Mouse (Mus musculus) heart, embryonic 16.5 days (tissue): ENCODE results near the gene Prss23. TPM values are rescaled to one million over a fixed set of nuclear protein-coding genes. Genes with fewer than 3 reads are reported as not detected.

Experiments
- ATAC-seq: fragments of 200-750 bp; cut with Nextera tagmentation; replicated peaks from 2 replicates; pipeline ENCODE4 v1.8.0; 2017; ENCODE audit warnings: moderate number of reproducible peaks; ENCODE audit not compliant: insufficient read depth, low FRiP score; ENCODE audit errors: extremely low read depth
- H3K27ac ChIP-seq: fragments of 300-500 bp; sonication (generic); 2 replicates; pipeline ENCODE4 v1.5.1; 2014; ENCODE audit warnings: mild to moderate bottlenecking, low read length, control low read depth, moderate library complexity
- H3K27me3 ChIP-seq: fragments of 300-500 bp; sonication (generic); 2 replicates; pipeline ENCODE4 v1.6.1; 2014; ENCODE audit warnings: low read length, mixed read lengths; ENCODE audit not compliant: control insufficient read depth, insufficient read depth
- H3K36me3 ChIP-seq: fragments of 300-500 bp; sonication (generic); 2 replicates; pipeline ENCODE4 v1.6.1; 2014; ENCODE audit not compliant: control insufficient read depth, insufficient read depth
- H3K4me1 ChIP-seq: fragments of 300-500 bp; sonication (generic); 2 replicates; pipeline ENCODE4 v1.6.1; 2014; ENCODE audit warnings: low read length, mixed read lengths; ENCODE audit not compliant: control insufficient read depth, insufficient read depth
- H3K4me2 ChIP-seq: fragments of 300-500 bp; sonication (generic); 2 replicates; pipeline ENCODE4 v1.6.1; 2014; ENCODE audit warnings: low read depth, mild to moderate bottlenecking, control low read depth, low read length
- H3K4me3 ChIP-seq: fragments of 300-500 bp; sonication (generic); 2 replicates; pipeline ENCODE4 v1.5.1; 2014; ENCODE audit warnings: mild to moderate bottlenecking, control low read depth, low read length
- H3K9ac ChIP-seq: fragments of 300-500 bp; sonication (generic); 2 replicates; pipeline ENCODE4 v1.6.1; 2014; ENCODE audit warnings: low read length, control low read depth
- H3K9me3 ChIP-seq: fragments of 300-500 bp; sonication (generic); replicated peaks from 2 replicates; pipeline ENCODE4 v1.6.1; 2016; ENCODE audit warnings: low read length; ENCODE audit not compliant: control insufficient read depth
- WGBS: fragments of 180-500 bp; shearing (Covaris S2); extraction: QIAGEN DNeasy Blood & Tissue Kit; methylation state at CpG from one replicate; pipeline ENCODE4 v1.1.7; 2014; 5-methylcytosine and 5-hydroxymethylcytosine counted together
- polyA plus RNA-seq: library from polyadenylated mRNA; unstranded; fragments of >200 nt; fragmentation: Nextera tagmentation; extraction: Ambion mirVana; gene quantifications from 2 replicates; pipeline ENCODE4 v1.2.1, GENCODE M21; 2015

Prss23 gene
- polyA plus RNA-seq, 1 experiment from 2014 or later: 33.4 TPM

DNA sequence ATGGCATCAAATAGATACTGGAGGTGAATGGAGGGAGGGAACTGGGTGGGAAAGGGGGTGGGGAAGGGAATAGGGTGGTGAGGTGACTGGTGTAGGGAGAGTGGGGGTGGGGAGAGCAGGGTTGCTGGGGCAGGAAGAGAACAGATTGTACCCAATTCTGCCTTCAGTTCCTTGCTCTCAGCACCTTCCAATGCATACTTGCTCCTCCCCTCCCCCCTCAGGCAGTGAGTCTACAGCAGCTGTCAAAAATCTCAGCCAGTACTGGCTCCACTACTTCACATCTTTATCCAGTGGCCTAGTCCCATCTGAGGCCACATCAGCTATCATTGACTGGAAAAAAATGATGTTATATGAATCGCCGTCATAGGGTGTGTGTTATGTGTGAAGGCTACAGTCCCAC is 48.5 kb downstream of the Prss23 start:
- peaks cover 7% of the 10 kb centered on the region for H3K4me1 ChIP-seq
- H3K4me2 ChIP-seq: no peak overlapping the region
- H3K4me3 ChIP-seq: no peak overlapping the region
- no peak overlapping the region for H3K27ac ChIP-seq
- H3K9me3 ChIP-seq: no peaks in the 10 kb centered on the region
- peaks cover 4% of the 10 kb centered on the region; the same call in 1 of the 2 replicates for H3K27me3 ChIP-seq
- no peaks in the 10 kb centered on the region for H3K36me3 ChIP-seq
- ATAC-seq: no peak
- no peak overlapping the region for H3K9ac ChIP-seq
- WGBS: 64% methylated on average over 2 of the region's 2 CpGs

DNA sequence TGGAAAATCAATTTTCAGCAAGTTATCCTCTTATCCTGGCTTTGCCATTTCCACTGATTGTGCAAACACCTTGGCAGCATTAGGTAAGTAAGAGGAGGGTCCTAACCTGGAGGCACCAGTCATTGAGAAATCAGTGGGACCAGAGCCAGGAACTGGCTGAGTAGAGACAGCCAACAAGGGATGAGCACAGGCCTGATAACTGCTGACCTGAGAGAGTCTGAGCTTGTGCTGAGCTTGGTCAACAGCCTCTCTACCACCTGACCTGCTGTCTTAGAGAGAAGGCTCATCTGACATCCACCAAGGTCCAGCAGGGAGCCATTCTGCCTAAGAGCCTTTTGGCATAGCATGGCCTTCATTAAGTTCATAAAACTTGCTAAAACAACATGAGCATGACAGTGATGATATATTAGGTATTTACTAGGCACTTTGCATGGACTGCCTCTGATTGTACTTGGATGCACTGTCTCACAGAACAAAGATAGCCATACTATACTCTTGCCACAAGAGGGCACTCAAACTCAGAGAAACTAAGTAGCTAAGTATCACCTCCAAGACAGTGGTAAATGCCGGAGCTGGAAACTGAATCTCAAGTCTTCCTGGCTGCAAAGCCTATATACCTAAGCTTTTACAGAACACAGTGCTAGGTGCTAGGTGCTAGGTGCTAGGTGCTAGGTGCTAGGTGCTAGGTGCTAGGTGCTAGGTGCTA is 49.5 kb downstream of the Prss23 start:
- H3K36me3 ChIP-seq: no peaks in the 10 kb centered on the region
- peak; percentile 54 for ATAC-seq
- 3% methylated on average over 1 of the region's 1 CpGs for WGBS
- peaks cover 4% of the 10 kb centered on the region; the same call in 1 of the 2 replicates for H3K27me3 ChIP-seq
- H3K9me3 ChIP-seq: no peaks in the 10 kb centered on the region
- H3K27ac ChIP-seq: no peak overlapping the region
- no peak overlapping the region for H3K4me3 ChIP-seq
- no peak overlapping the region for H3K9ac ChIP-seq
- H3K4me2 ChIP-seq: no peak overlapping the region
- peaks cover 13% of the 10 kb centered on the region for H3K4me1 ChIP-seq

DNA sequence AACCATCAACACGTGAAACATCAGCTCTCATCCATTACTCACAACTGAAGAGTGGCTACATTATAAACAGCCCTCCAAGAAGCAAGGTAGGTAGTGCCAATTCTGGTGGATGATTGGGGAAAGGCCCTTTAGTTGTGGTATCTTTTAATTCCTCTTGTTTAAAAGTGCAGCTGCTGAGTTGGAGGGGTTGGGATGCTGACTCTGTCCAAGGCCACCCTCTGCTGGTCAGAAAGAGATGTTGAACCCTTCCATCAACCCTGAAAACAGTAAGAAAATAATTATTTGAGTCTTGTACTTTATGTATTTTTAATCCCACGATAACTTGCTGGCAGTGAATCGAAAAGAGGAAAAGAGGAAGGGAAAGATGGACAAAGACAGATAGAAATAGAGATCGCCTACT is 53.5 kb downstream of the Prss23 start:
- Histone ChIP-seq H3K9me3 (no peaks in the 10 kb centered on the region), H3K9ac (no peak overlapping the region), H3K27ac (no peak overlapping the region), H3K4me3 (no peak overlapping the region), H3K4me2 (no peak overlapping the region), H3K4me1 (peaks cover 16% of the 10 kb centered on the region), H3K36me3 (no peaks in the 10 kb centered on the region), H3K27me3 (peaks cover 4% of the 10 kb centered on the region; the same call in 1 of the 2 replicates)
- ATAC-seq: 0 out of 2 replicates have a peak, but pooled peaks have one; percentile 37
- WGBS: 23% methylated on average over 4 of the region's 4 CpGs

DNA sequence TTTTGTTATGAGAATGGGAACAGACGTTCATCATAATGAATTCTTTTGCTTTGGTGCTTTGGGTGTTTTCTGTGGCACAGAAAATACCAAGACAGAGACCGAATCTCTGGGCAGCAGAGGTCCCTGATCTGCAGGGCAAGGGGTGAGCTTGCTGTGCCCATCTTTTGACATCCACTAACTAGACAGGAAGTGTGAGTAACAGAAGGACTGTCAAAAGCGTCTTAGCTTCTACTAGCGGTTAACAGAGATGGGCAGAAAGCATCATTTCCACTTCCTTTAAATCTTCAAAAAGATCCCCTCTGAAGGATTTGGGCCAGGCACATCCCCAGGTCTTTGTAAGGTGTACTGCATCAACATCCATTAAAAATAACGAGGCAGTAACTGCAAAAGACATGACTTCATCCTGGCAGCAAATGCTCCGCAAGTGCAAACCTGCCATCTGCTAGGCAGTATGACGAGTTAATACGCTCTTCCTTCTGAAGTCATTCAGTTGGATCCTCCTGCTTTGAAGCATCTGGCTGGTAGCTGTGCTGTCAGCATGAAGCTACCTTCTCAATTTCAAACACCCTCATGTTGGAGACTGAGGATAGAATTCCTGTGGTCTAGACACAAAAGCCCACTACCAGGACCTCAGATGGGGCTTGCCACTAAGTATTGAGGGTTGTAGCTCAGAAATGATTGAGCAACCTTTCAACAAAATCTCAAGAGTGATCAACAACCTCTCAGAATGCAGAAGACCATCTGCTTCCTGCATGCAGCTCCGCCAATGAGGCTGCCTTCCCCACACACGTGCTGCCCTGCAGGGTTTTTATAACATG is 63.0 kb downstream of the Prss23 start:
- 75% methylated on average over 10 of the region's 10 CpGs for WGBS
- H3K27me3 ChIP-seq: no peaks in the 10 kb centered on the region
- no peak for ATAC-seq

DNA sequence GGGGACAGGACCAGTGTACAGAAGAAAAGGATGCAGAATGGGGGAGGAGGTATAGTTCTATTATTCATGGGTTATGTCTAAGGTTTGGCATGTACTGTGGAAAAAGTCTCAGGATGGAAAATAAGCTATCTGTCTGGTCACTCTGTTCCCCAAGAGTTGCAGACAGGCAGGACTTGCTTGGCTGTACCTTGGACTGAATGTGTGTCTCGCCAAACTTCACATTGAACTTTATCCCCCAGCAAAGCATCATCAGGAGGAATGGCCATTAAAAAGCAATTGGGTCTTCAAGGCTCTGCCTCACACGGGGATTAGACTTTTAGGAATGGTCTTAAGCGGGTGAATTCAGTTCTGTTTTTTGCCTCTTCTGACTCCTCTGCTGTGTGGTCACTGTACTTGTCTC is 63.7 kb downstream of the Prss23 start:
- Histone ChIP-seq H3K4me3 (no peak overlapping the region), H3K9ac (no peak overlapping the region), H3K27ac (no peak overlapping the region), H3K4me2 (no peak overlapping the region), H3K27me3 (no peaks in the 10 kb centered on the region), H3K4me1 (peaks cover 20% of the 10 kb centered on the region), H3K36me3 (no peaks in the 10 kb centered on the region), H3K9me3 (0 out of 2 replicates have a peak, but pooled peaks cover 4% of the 10 kb centered on the region)
- WGBS: 72% methylated on average over 3 of the region's 3 CpGs
- no peak for ATAC-seq

More for the DNA sequence above, 63.0 kb downstream of the Prss23 start:
- H3K27ac ChIP-seq: no peak overlapping the region
- H3K4me3 ChIP-seq: no peak overlapping the region
- no peak overlapping the region for H3K9ac ChIP-seq
- peaks cover 20% of the 10 kb centered on the region for H3K4me1 ChIP-seq
- no peaks in the 10 kb centered on the region for H3K36me3 ChIP-seq
- no peak overlapping the region for H3K4me2 ChIP-seq
- 0 out of 2 replicates have a peak, but pooled peaks cover 4% of the 10 kb centered on the region for H3K9me3 ChIP-seq

DNA sequence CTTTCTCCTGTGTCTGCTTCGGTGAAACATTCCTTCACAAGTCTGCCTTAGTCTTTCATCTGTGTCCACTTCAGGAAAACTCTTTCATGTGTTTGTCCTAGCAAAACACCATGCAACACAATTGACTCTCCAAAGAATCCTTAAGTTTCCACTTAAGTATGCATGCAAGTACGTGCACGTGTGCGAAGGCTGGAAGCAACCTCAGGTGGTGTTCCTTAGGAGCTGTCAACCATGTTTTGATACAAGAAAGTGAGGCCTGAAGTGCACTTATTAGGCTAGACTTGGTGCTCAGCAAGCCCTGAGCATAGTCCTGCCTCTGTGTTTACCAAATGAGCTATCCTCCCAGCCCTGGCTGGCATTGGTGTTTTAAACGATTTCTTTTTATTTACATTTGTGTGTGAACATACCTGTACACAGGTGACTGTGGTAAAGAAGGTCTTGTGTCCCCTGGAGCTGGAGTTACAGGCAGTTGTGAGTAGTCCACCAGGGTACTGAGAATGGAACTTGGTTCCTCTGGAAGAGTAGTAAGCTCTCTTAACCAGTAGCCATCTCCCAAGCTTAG is 64.3 kb downstream of the Prss23 start:
- 0 out of 2 replicates have a peak, but pooled peaks cover 4% of the 10 kb centered on the region for H3K9me3 ChIP-seq
- H3K4me3 ChIP-seq: no peak overlapping the region
- peaks cover 20% of the 10 kb centered on the region for H3K4me1 ChIP-seq
- WGBS: 77% methylated on average over 5 of the region's 5 CpGs
- no peak for ATAC-seq
- H3K9ac ChIP-seq: no peak overlapping the region
- no peak overlapping the region; the same call in 1 of the 2 replicates for H3K27ac ChIP-seq
- H3K27me3 ChIP-seq: no peaks in the 10 kb centered on the region
- H3K36me3 ChIP-seq: no peaks in the 10 kb centered on the region
- H3K4me2 ChIP-seq: no peak overlapping the region

DNA sequence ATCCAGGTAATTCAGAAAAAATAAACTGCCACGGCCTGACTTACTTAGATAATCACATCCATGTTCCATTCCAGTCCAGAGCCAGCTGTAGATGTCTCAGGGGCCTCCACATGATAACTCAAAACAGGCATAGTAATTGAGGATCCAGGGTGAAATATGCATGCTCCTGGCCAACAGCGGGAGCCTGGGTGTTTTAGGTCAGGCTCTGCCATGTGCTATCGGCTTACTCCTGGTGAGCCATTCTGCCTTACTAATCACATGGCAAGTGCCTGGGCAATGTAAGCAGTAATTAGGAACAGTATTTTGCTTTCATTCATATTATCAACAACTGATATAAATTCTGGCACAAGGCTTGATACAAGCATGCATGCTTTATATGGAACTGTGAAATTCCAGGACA is 65.6 kb downstream of the Prss23 start:
- 31% methylated on average over 3 of the region's 3 CpGs for WGBS
- H3K9ac ChIP-seq: no peak overlapping the region
- no peak overlapping the region for H3K4me3 ChIP-seq
- no peaks in the 10 kb centered on the region for H3K27me3 ChIP-seq
- 0 out of 2 replicates have a peak overlapping the region, but pooled peaks have one; percentile 12 for H3K4me2 ChIP-seq
- ATAC-seq: peak; percentile 92
- H3K9me3 ChIP-seq: no peaks in the 10 kb centered on the region
- peaks cover 20% of the 10 kb centered on the region for H3K4me1 ChIP-seq
- peak overlapping the region; percentile 82 for H3K27ac ChIP-seq
- H3K36me3 ChIP-seq: no peaks in the 10 kb centered on the region

DNA sequence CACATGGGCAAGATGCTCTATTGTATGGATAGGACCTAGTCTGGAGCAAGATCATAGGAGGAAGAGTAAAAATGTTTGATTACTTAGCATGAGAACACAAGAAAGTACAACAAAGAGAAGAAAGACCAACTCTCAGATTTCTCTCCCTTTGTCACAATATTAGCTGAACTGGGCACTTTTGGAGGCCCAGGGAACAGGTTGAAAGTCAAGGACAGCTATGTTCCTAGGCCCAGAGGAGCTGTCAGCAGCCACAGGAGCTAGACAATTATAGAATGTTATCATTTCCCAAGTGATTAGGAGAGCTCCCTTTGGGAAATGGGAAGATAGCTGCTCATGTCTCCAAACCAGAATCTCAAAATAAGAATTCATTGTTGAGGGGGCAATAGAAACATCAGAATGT is 66.1 kb downstream of the Prss23 start:
- peak; percentile 77 for ATAC-seq
- Histone ChIP-seq H3K27me3 (no peaks in the 10 kb centered on the region), H3K9me3 (no peaks in the 10 kb centered on the region), H3K9ac (no peak overlapping the region), H3K4me1 (peaks cover 20% of the 10 kb centered on the region), H3K4me2 (no peak overlapping the region), H3K4me3 (no peak overlapping the region), H3K36me3 (no peaks in the 10 kb centered on the region), H3K27ac (peak overlapping the region; percentile 82)

DNA sequence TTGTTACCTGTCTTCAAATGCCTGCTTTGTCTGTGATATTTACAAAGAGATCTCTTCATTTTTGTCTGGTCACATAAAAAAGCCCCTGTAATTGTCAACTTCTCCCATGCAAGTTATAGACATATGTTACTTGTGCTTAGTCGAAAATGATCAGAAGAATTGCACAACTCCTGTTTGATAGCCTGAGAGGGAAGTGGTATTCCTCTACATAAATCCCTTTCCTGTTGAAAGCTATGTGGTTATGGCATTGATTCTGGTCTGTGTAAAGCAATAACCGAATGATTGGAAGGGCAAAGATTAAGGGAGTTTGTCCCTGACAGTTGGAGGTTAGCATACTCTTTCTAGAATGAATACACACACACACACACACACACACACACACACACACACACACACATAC is 67.3 kb downstream of the Prss23 start:
- Histone ChIP-seq H3K4me1 (peaks cover 19% of the 10 kb centered on the region), H3K4me3 (no peak overlapping the region), H3K9ac (no peak overlapping the region), H3K9me3 (no peaks in the 10 kb centered on the region), H3K27me3 (no peaks in the 10 kb centered on the region), H3K4me2 (no peak overlapping the region), H3K36me3 (no peaks in the 10 kb centered on the region), H3K27ac (no peak overlapping the region)
- ATAC-seq: no peak
- 76% methylated on average over 2 of the region's 2 CpGs for WGBS
